Mouse (Mus musculus): ENCODE data around the gene Entpd4b. TPM values are rescaled to one million over a fixed set of nuclear protein-coding genes. Genes with fewer than 3 reads are reported as not detected.
"Not testable (repeated sequence)": the region's sequence is repeated elsewhere in the genome, so short reads cannot be mapped to it uniquely, and the experiment has no call there.

The Entpd4b gene
- polyA plus RNA-seq (2015; fragmentation: Nextera tagmentation; extraction: Ambion mirVana), result 16.0 TPM in 2 replicates

GRCm38 (mm10) chr14:69555110-69555831, at the start of gene Entpd4b:
TSS of gene Entpd4b (plus strand) at chr14:69555424.
- not testable (repeated sequence) for H3K27ac ChIP-seq (replicated peaks); H3K36me3 ChIP-seq; H3K4me3 ChIP-seq; H3K9me3 ChIP-seq; H3K27me3 ChIP-seq; H3K4me1 ChIP-seq (replicated peaks); H3K4me2 ChIP-seq; H3K9ac ChIP-seq
- peak; percentile 96 for ATAC-seq (ENCODE audit: low read depth)
- no CpG with 5 or more reads among the region's 68 CpGs for WGBS

GRCm38 (mm10) chr14:69507000-69507399, 48.2 kb upstream of the Entpd4b start:
- H3K36me3 ChIP-seq; H3K27me3 ChIP-seq; H3K4me3 ChIP-seq; H3K4me1 ChIP-seq (replicated peaks); H3K9ac ChIP-seq; H3K4me2 ChIP-seq; H3K9me3 ChIP-seq; H3K27ac ChIP-seq (replicated peaks); ATAC-seq (ENCODE audit: low read depth): not testable (repeated sequence)
- WGBS, result no CpG with 5 or more reads among the region's 1 CpGs

- not testable (repeated sequence) for H3K4me1 ChIP-seq (replicated peaks); H3K9me3 ChIP-seq; H3K27me3 ChIP-seq; H3K4me2 ChIP-seq; H3K36me3 ChIP-seq; H3K9ac ChIP-seq; ATAC-seq (ENCODE audit: low read depth); H3K27ac ChIP-seq (replicated peaks); H3K4me3 ChIP-seq
- WGBS, result no CpG with 5 or more reads among the region's 2 CpGs
Measured at GRCm38 (mm10) chr14:69512449-69512848, 42.8 kb upstream of the Entpd4b start, which contains the start of gene Gm27179. TSS of gene Gm27179 (minus strand) at chr14:69512549.

GRCm38 (mm10) chr14:69520810-69521209, 34.4 kb upstream of the Entpd4b start:
- not testable (repeated sequence) for H3K27me3 ChIP-seq; H3K4me1 ChIP-seq (replicated peaks); H3K9me3 ChIP-seq; H3K27ac ChIP-seq (replicated peaks); H3K4me3 ChIP-seq; ATAC-seq (ENCODE audit: low read depth); H3K4me2 ChIP-seq; H3K36me3 ChIP-seq; H3K9ac ChIP-seq
- no CpG with 5 or more reads among the region's 2 CpGs for WGBS

- not testable (repeated sequence) for H3K9ac ChIP-seq; H3K27ac ChIP-seq (replicated peaks); H3K4me3 ChIP-seq; H3K36me3 ChIP-seq; H3K4me2 ChIP-seq; ATAC-seq (ENCODE audit: low read depth); H3K9me3 ChIP-seq; H3K4me1 ChIP-seq (replicated peaks); H3K27me3 ChIP-seq
- no CpG with 5 or more reads among the region's 1 CpGs for WGBS
Measured at GRCm38 (mm10) chr14:69523001-69523400, 32.2 kb upstream of the Entpd4b start.

- H3K9ac ChIP-seq; H3K4me3 ChIP-seq; H3K4me1 ChIP-seq (replicated peaks); H3K9me3 ChIP-seq; H3K27ac ChIP-seq (replicated peaks); H3K4me2 ChIP-seq; H3K36me3 ChIP-seq; H3K27me3 ChIP-seq; ATAC-seq (ENCODE audit: low read depth): not testable (repeated sequence)
- WGBS, result no CpG with 5 or more reads among the region's 1 CpGs
Measured at GRCm38 (mm10) chr14:69526202-69526601, 29.0 kb upstream of the Entpd4b start.

- H3K9ac ChIP-seq; H3K4me2 ChIP-seq; H3K4me1 ChIP-seq (replicated peaks); H3K36me3 ChIP-seq; H3K4me3 ChIP-seq; H3K9me3 ChIP-seq; H3K27me3 ChIP-seq; H3K27ac ChIP-seq (replicated peaks); ATAC-seq (ENCODE audit: low read depth): not testable (repeated sequence)
- no CpG with 5 or more reads among the region's 7 CpGs for WGBS
Measured at GRCm38 (mm10) chr14:69536539-69536938, 18.7 kb upstream of the Entpd4b start.

GRCm38 (mm10) chr14:69540113-69540512, 15.1 kb upstream of the Entpd4b start:
- H3K36me3 ChIP-seq; H3K9ac ChIP-seq; H3K27me3 ChIP-seq; H3K4me1 ChIP-seq (replicated peaks); H3K4me2 ChIP-seq; H3K4me3 ChIP-seq; H3K9me3 ChIP-seq; H3K27ac ChIP-seq (replicated peaks); ATAC-seq (ENCODE audit: low read depth): not testable (repeated sequence)
- no CpG with 5 or more reads among the region's 5 CpGs for WGBS

GRCm38 (mm10) chr14:69542695-69543094, 12.5 kb upstream of the Entpd4b start:
- H3K4me3 ChIP-seq; ATAC-seq (ENCODE audit: low read depth): not testable (repeated sequence)
- WGBS, result no CpG with 5 or more reads among the region's 7 CpGs

GRCm38 (mm10) chr14:69544033-69544432, 11.2 kb upstream of the Entpd4b start:
- H3K27me3 ChIP-seq; H3K4me1 ChIP-seq (replicated peaks); H3K36me3 ChIP-seq; H3K9me3 ChIP-seq; H3K4me2 ChIP-seq; H3K9ac ChIP-seq; ATAC-seq (ENCODE audit: low read depth); H3K4me3 ChIP-seq; H3K27ac ChIP-seq (replicated peaks): not testable (repeated sequence)
- WGBS, result no CpG with 5 or more reads among the region's 7 CpGs

More at GRCm38 (mm10) chr14:69542695-69543094, 12.5 kb upstream of the Entpd4b start:
- not testable (repeated sequence) for H3K27me3 ChIP-seq; H3K27ac ChIP-seq (replicated peaks); H3K4me1 ChIP-seq (replicated peaks); H3K9ac ChIP-seq; H3K4me2 ChIP-seq; H3K9me3 ChIP-seq; H3K36me3 ChIP-seq

GRCm38 (mm10) chr14:69545052-69545451, 10.2 kb upstream of the Entpd4b start:
- not testable (repeated sequence) for H3K27ac ChIP-seq (replicated peaks); H3K4me1 ChIP-seq (replicated peaks); ATAC-seq (ENCODE audit: low read depth); H3K36me3 ChIP-seq; H3K9me3 ChIP-seq; H3K4me2 ChIP-seq; H3K9ac ChIP-seq; H3K27me3 ChIP-seq; H3K4me3 ChIP-seq
- no CpG with 5 or more reads among the region's 2 CpGs for WGBS

- H3K9me3 ChIP-seq; H3K36me3 ChIP-seq; ATAC-seq (ENCODE audit: low read depth); H3K4me3 ChIP-seq; H3K9ac ChIP-seq; H3K4me2 ChIP-seq; H3K4me1 ChIP-seq (replicated peaks); H3K27ac ChIP-seq (replicated peaks); H3K27me3 ChIP-seq: not testable (repeated sequence)
- WGBS, result no CpG with 5 or more reads among the region's 4 CpGs
Measured at GRCm38 (mm10) chr14:69547310-69547709, 7.9 kb upstream of the Entpd4b start.

- H3K4me1 ChIP-seq (replicated peaks); H3K4me3 ChIP-seq; H3K27ac ChIP-seq (replicated peaks); H3K36me3 ChIP-seq; H3K9me3 ChIP-seq; H3K4me2 ChIP-seq; ATAC-seq (ENCODE audit: low read depth); H3K27me3 ChIP-seq; H3K9ac ChIP-seq: not testable (repeated sequence)
- WGBS, result no CpG with 5 or more reads among the region's 8 CpGs
Measured at GRCm38 (mm10) chr14:69556820-69557219, 1.6 kb downstream of the Entpd4b start.

Data from neural tube, embryonic 13.5 days (tissue).